Mouse (Mus musculus) spleen, postnatal 36 days (tissue): ENCODE measurements around the gene Olfr177.

Experiments
- DNase-seq, 2 experiments: peaks; one replicate each; pipeline ENCODE4 v3.0.0; 2022; ENCODE audit warnings: low spot score in 2 of 2, mixed read lengths in 1 of 2

The Olfr177 gene

GRCm38 (mm10) chr16:58874668-58875067 is at the start of gene Olfr177:
Gene Olfr177 (minus strand): TSS chr16:58874768.
- no peak for DNase-seq

GRCm38 (mm10) chr16:58891963-58892362 is 17.4 kb upstream of the Olfr177 start, which contains the start of gene Olfr178:
Gene Olfr178 (minus strand): TSS chr16:58892063.
- DNase-seq = no peak

GRCm38 (mm10) chr16:58884416-58884815 is 9.8 kb upstream of the Olfr177 start:
- no peak for DNase-seq

GRCm38 (mm10) chr16:58861479-58861878 is 13.1 kb downstream of the Olfr177 start:
- no peak for DNase-seq

- no peak for DNase-seq
These were observed 14.4 kb downstream of the Olfr177 start for GRCm38 (mm10) chr16:58860032-58860737.

GRCm38 (mm10) chr16:58826732-58827319 is 47.7 kb downstream of the Olfr177 start, which contains the start of gene Olfr175-ps1:
Gene Olfr175-ps1 (minus strand): TSS chr16:58826782.
- DNase-seq = no peak
